Mouse (Mus musculus) ES-Bruce4 (cell line): ENCODE measurements around the gene Adsl.

ENCODE experiments used
- CTCF ChIP-seq: IDR thresholded peaks from one replicate; pipeline ENCODE4 v1.8.1; 2011; ENCODE audit warnings: low read depth, low read length
- EP300 ChIP-seq: IDR thresholded peaks from 2 replicates; pipeline ENCODE4 v1.6.1; 2011; ENCODE audit warnings: low read depth, low read length; ENCODE audit not compliant: insufficient read depth

- TF ChIP-seq CTCF, result no peak
- TF ChIP-seq EP300, result no peak
Measured at GRCm38 (mm10) chr15:81010114-81010513, 61.8 kb downstream of the Adsl start.
